Mouse (Mus musculus) liver, embryonic 15.5 days (tissue): ENCODE measurements around the gene Appl2. TPM values are rescaled to one million over a fixed set of nuclear protein-coding genes. Genes with fewer than 3 reads are reported as not detected.
"Not testable (repeated sequence)": the region's sequence is repeated elsewhere in the genome, so short reads cannot be mapped to it uniquely, and the experiment has no call there.

ENCODE experiments used
- ATAC-seq: fragments of 200-750 bp; cut with Nextera tagmentation; 2 replicates; pipeline ENCODE4 v1.8.0; 2017; ENCODE audit warnings: moderate number of reproducible peaks, mild to moderate bottlenecking, moderate library complexity; ENCODE audit not compliant: insufficient read depth
- H3K27ac ChIP-seq: fragments of 300-500 bp; sonication (generic); replicated peaks from 2 replicates; pipeline ENCODE4 v1.5.1; 2015; ENCODE audit warnings: mild to moderate bottlenecking, inconsistent platforms
- H3K27me3 ChIP-seq: fragments of 300-500 bp; sonication (generic); 2 replicates; pipeline ENCODE4 v1.6.1; 2015; ENCODE audit warnings: mild to moderate bottlenecking, inconsistent platforms
- H3K36me3 ChIP-seq: fragments of 300-500 bp; sonication (generic); replicated peaks from 2 replicates; pipeline ENCODE4 v1.6.1; 2015; ENCODE audit warnings: moderate library complexity, mild to moderate bottlenecking, inconsistent platforms
- H3K4me1 ChIP-seq: fragments of 300-500 bp; sonication (generic); replicated peaks from 2 replicates; pipeline ENCODE4 v1.6.1; 2015; ENCODE audit warnings: inconsistent platforms
- H3K4me2 ChIP-seq: fragments of 300-500 bp; sonication (generic); 2 replicates; pipeline ENCODE4 v1.6.1; 2015; ENCODE audit warnings: moderate library complexity, mild to moderate bottlenecking, inconsistent platforms
- H3K4me3 ChIP-seq: fragments of 300-500 bp; sonication (generic); replicated peaks from 2 replicates; pipeline ENCODE4 v1.5.1; 2015; ENCODE audit warnings: mild to moderate bottlenecking, inconsistent platforms
- H3K9ac ChIP-seq: fragments of 300-500 bp; sonication (generic); 2 replicates; pipeline ENCODE4 v1.6.1; 2015; ENCODE audit warnings: moderate library complexity, mild to moderate bottlenecking, inconsistent platforms
- H3K9me3 ChIP-seq: fragments of 300-500 bp; sonication (generic); replicated peaks from 2 replicates; pipeline ENCODE4 v1.6.1; 2016; ENCODE audit warnings: inconsistent platforms
- WGBS: fragments of 180-500 bp; shearing (Covaris S2); methylation state at CpG from one replicate; pipeline ENCODE4 v1.1.7; 2015; ENCODE audit warnings: mixed read lengths; ENCODE audit not compliant: insufficient replicate concordance; 5-methylcytosine and 5-hydroxymethylcytosine counted together
- polyA plus RNA-seq: library from polyadenylated mRNA; unstranded; fragments of >200 nt; fragmentation: Nextera tagmentation; extraction: Ambion mirVana; gene quantifications from 2 replicates; pipeline ENCODE4 v1.2.1, GENCODE M21; 2015

Appl2 gene
- 9.8 and 13.2 TPM in 2 replicates for polyA plus RNA-seq

DNA sequence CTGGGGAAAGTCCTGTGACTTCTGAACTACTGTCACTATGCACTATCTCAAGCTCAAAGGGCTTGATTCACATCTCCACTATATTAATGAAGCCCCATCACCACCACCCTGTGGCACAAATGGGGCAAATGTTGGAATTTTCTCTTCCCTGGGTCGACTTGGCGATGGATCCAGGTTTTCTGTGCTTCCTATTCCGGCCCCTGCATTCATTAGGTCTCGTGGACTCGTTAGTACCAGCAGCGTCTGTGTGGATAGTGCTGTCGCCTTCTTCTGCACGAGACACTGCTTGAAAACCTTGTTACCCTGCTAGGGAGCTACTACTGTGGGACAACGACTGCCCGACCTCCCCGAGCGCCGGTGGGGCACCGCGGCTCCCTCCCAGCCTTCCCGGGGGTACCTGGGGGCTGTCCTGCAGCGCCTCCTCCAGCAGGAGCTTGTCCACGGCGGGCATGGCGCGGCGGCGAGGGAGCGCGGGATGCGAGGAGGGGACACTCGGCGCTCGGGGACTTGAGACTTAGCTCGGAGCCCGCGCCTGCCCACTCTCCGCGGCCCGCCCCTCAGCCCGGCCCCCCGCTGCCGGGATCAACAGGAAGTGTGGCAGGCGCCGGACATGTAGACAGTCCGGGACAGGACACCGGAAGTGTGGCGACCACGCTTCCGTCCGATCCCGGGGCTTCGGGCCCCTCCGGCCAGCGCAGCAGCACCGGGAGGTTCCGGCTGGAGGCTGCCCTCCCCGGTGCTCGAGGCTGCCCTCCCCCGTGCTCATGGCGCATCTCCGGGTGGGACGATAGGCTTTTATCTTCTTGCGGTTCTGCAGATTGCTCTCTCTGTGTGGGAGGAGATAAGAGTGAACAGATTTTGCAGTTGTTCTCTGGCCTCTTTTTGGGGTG lies at the start of gene Appl2:
Gene Appl2, minus strand, starts transcription at position 608 of the 890 bp plus-strand sequence.
- H3K4me2 ChIP-seq = peak within 1 kb of the TSS; percentile 62
- peak within 1 kb of the TSS; percentile 62 for H3K4me3 ChIP-seq
- peak within 1 kb of the TSS; percentile 59; the same call in 1 of the 2 replicates for H3K27ac ChIP-seq
- H3K4me1 ChIP-seq = peaks cover 35% of the 10 kb centered on the region
- H3K36me3 ChIP-seq = no peaks in the 10 kb centered on the region
- peaks cover 52% of the 10 kb centered on the region for H3K27me3 ChIP-seq
- H3K9me3 ChIP-seq = no peaks in the 10 kb centered on the region
- peak within 1 kb of the TSS; percentile 49 for H3K9ac ChIP-seq
- WGBS = under 1% methylated on average over 59 of the region's 59 CpGs
- ATAC-seq = peak; percentile 74

DNA sequence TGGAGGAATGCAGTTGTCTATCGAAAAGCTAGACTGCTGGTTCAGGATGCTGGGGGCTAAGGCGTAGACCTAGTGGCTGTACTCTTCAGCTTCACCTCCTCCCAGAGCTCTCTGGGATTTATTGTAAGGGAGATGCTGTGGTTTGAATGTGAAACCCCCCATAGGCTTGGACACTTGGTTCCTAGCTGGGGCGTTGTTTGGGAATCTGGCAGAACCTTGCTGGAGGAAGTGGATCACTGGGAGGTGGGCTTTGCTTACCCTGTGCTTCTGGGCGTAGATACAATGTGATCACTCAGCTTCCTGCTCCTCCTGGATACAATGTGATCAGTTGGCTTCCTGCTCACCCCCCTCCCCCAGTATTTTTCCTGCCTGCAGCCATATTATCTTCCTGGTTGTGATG lies 47.7 kb upstream of the Appl2 start:
- Histone ChIP-seq H3K9me3 (no peaks in the 10 kb centered on the region), H3K4me1 (peaks cover 9% of the 10 kb centered on the region; the same call in 1 of the 2 replicates), H3K27ac (no peak overlapping the region), H3K4me3 (no peak overlapping the region), H3K9ac (no peak overlapping the region), H3K36me3 (no peaks in the 10 kb centered on the region), H3K27me3 (no peaks in the 10 kb centered on the region), H3K4me2 (no peak overlapping the region)
- 65% methylated on average over 4 of the region's 4 CpGs for WGBS
- no peak for ATAC-seq

DNA sequence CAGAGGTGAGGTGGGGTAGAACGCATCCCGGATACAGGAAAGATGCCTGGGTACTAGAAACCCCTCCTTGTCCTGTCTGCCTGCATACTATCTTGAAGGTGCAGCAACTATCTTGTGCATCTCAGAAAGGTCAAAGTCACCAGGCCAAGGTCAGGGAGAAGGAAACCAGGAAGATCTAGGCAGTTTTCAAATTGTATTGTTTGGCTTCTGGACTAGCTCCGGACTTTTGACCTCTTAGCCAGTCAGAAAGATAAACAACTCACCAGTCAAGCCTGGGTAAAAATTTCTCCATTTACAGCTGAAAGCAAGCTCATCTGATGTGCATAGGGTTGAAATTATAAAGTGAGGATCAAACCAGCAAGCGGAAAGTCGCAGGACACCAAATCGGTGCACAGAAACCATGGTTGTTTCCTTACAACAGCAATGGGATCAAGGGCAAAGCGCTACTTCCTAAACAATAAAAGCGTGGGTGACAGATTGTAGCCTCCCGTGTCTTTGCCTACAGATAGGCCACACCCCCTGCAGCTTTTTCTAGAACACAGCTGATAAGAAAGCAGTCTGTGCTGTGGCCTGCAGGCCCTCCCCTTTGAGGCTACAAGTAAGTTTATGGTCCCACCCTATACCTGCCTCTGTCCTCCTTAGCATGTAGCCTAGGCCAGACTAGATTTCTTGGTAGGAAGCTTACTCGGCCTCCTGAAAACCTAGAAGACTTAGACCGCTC lies 43.8 kb upstream of the Appl2 start:
- ATAC-seq = no peak
- Histone ChIP-seq H3K27me3 (no peaks in the 10 kb centered on the region), H3K9ac (no peak overlapping the region), H3K36me3 (no peaks in the 10 kb centered on the region), H3K27ac (no peak overlapping the region; the same call in 1 of the 2 replicates), H3K9me3 (no peaks in the 10 kb centered on the region), H3K4me1 (peaks cover 9% of the 10 kb centered on the region; the same call in 1 of the 2 replicates), H3K4me2 (no peak overlapping the region), H3K4me3 (no peak overlapping the region)
- WGBS = 56% methylated on average over 11 of the region's 11 CpGs

DNA sequence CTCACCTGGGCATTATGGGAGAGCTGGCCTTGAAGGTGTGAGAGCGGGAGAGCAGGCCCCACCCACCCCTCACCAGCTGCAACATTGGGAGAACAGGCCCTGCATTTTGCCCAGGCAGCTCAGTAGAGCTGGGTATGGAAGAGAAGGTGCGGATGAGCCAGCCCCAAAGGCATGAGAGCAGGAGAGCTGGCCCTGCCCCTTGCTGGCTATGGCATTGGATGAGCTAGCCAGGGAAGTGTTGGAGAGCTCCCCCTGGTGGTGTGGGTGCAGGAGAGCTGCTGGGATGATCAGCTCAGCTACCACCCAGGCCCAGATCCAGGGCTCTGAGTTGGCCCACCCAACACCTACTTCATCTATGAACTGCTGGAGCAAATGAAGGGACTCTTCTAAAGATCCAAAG lies 39.7 kb upstream of the Appl2 start:
- no peak for ATAC-seq
- H3K4me2 ChIP-seq = no peak overlapping the region
- 72% methylated on average over 2 of the region's 2 CpGs for WGBS
- H3K27ac ChIP-seq = no peak overlapping the region
- no peaks in the 10 kb centered on the region for H3K36me3 ChIP-seq
- peaks cover 9% of the 10 kb centered on the region; the same call in 1 of the 2 replicates for H3K4me1 ChIP-seq
- H3K9me3 ChIP-seq = no peaks in the 10 kb centered on the region
- H3K27me3 ChIP-seq = no peaks in the 10 kb centered on the region
- H3K9ac ChIP-seq = no peak overlapping the region
- H3K4me3 ChIP-seq = no peak overlapping the region

DNA sequence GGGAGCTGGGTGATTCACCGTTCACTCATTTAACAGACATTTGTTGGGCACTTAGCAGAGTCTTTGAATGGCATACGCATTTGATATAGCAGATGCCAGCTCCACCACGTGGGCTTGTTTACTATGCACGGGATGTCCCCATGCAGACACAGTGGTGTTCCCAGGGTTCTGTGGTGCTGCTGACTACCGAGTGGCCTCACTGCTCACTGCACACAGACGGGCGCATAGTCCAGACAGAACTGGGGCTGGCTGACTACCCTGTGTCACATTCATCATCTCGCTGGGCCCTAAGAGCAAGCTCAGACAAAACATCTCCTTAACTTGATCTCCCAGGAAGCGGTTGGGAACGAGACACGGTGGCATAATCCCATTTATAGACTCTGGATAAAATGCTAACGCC lies 32.8 kb upstream of the Appl2 start:
- no peak overlapping the region for H3K4me2 ChIP-seq
- no peak overlapping the region for H3K27ac ChIP-seq
- H3K9ac ChIP-seq = no peak overlapping the region
- H3K27me3 ChIP-seq = no peaks in the 10 kb centered on the region
- WGBS = 77% methylated on average over 12 of the region's 12 CpGs
- H3K36me3 ChIP-seq = no peaks in the 10 kb centered on the region
- H3K9me3 ChIP-seq = no peaks in the 10 kb centered on the region
- no peaks in the 10 kb centered on the region for H3K4me1 ChIP-seq
- ATAC-seq = no peak
- no peak overlapping the region for H3K4me3 ChIP-seq

DNA sequence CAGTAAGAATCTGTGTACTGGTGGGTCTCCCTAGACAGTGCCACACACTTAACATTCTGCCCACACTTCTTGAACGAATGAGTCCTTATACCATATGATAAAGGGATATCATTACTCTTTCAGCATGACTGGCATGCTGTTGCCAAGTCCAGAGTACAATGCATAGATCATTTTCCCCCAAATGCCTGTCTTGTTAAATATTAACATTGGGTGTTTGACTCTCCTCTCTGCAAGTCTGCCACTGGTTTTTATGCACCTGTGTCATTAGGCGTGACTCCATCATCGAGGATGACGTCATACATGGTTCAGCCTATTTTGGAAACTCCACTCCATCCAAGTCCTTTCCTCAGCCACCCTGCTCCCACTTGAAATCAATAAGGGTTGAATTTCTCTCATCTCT lies 18.0 kb upstream of the Appl2 start:
- Histone ChIP-seq H3K4me3 (no peak overlapping the region), H3K4me2 (no peak overlapping the region), H3K9ac (no peak overlapping the region), H3K36me3 (no peaks in the 10 kb centered on the region), H3K9me3 (no peaks in the 10 kb centered on the region), H3K4me1 (no peaks in the 10 kb centered on the region), H3K27ac (no peak overlapping the region), H3K27me3 (no peaks in the 10 kb centered on the region)
- WGBS = 61% methylated on average over 4 of the region's 4 CpGs
- ATAC-seq = no peak

DNA sequence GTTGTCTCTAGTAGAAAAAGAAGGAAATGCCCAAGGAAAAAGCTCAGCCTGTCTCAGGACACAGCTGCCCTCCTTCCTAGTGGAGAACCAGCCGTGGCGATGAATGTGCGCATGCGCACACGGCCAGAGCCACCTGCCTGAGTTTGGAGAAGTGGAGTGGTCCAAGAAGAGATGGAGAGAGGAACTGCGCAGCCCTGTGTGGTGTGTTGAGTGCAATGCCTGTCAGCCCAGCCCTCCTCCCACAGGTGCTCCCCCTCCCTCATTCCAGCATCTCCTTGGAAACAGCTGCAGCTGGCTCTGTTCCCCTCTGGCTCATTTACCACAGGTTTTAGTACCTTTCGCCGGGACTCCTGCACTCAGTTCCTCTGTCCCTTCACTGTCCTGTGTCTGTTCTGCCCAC lies 13.4 kb upstream of the Appl2 start:
- no peak for ATAC-seq
- 71% methylated on average over 8 of the region's 8 CpGs for WGBS
- Histone ChIP-seq H3K36me3 (no peaks in the 10 kb centered on the region), H3K4me3 (no peak overlapping the region), H3K4me1 (no peaks in the 10 kb centered on the region), H3K9ac (no peak overlapping the region), H3K4me2 (no peak overlapping the region), H3K9me3 (no peaks in the 10 kb centered on the region), H3K27ac (no peak overlapping the region), H3K27me3 (no peaks in the 10 kb centered on the region; the same call in 1 of the 2 replicates)

DNA sequence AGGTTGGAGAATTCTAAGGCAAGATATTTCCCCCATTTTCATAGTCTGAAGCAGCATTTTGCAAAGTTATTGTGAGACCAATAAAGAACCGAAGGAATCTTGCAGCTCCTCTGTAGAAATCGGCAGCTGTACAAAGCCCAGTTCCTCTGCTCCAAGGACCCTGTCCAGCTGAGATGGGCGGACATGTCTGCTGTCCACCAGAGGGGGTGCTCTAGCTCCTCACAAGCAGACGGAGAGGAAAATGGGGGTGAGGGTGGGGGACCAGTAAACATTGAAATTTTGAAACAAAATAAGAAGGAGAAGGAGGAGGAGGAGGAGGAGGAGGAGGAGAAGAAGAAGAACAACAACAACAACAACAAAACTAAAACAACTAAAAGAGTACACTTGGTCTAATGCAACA lies 12.1 kb upstream of the Appl2 start:
- WGBS = 38% methylated on average over 4 of the region's 4 CpGs
- Histone ChIP-seq H3K27ac (no peak overlapping the region), H3K4me2 (no peak overlapping the region), H3K9ac (no peak overlapping the region), H3K4me1 (no peaks in the 10 kb centered on the region), H3K9me3 (no peaks in the 10 kb centered on the region), H3K27me3 (no peaks in the 10 kb centered on the region; the same call in 1 of the 2 replicates), H3K36me3 (no peaks in the 10 kb centered on the region), H3K4me3 (no peak overlapping the region)
- ATAC-seq = no peak

DNA sequence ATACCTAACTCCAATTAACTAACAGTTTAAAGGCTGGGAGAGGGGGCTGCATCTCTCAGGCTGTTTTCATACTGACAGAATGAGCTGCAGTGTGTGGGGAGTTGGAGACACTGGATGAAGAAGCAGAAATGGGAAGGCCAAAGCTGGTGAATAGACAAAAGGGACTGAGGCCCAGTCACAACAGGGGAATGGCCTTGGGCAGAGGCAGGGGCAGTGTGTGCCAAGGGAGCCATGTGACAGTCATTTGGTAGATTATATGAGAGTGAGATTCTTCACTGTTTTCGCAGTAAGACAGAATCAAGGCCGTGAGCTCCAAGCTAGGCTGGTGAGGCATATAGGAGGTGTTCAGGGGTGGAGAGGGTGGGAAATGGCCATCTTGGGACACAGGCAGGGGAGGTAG lies 6.1 kb upstream of the Appl2 start:
- 75% methylated on average over 2 of the region's 2 CpGs for WGBS
- Histone ChIP-seq H3K9ac (no peak overlapping the region), H3K36me3 (no peaks in the 10 kb centered on the region), H3K4me3 (no peak overlapping the region), H3K27ac (no peak overlapping the region), H3K4me2 (no peak overlapping the region), H3K4me1 (no peaks in the 10 kb centered on the region), H3K27me3 (peaks cover 17% of the 10 kb centered on the region), H3K9me3 (no peaks in the 10 kb centered on the region)
- no peak for ATAC-seq

DNA sequence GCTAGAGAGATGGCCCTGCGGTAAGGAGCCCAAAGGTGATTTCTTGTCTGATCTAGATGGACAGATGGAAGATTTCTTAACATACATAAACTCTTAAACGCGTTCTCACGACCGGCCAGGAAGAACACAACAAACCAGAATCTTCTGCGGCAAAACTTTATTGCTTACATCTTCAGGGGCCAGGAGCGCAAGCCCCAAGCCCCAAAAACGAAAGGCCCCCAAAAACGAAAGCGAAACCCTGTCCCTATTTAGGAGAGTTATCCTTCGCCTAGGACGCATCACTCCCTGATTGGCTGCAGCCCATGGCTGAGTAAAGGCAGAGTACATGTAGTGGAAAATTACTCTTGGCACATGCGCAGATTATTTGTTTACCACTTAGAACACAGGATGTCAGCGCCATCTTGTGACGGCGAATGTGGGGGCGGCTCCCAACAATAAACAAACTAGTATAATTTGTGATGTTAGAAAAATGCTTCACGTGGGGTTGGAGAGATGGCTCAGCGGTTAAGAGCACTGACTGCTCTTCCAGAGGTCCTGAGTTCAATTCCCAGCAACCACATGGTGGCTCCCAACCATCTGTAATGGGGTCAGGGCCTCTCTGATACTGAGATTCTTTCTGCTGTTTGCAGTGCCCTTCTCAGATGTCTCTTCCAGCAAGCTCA lies 3.8 kb upstream of the Appl2 start:
- WGBS = 81% methylated on average over 19 of the region's 19 CpGs

DNA sequence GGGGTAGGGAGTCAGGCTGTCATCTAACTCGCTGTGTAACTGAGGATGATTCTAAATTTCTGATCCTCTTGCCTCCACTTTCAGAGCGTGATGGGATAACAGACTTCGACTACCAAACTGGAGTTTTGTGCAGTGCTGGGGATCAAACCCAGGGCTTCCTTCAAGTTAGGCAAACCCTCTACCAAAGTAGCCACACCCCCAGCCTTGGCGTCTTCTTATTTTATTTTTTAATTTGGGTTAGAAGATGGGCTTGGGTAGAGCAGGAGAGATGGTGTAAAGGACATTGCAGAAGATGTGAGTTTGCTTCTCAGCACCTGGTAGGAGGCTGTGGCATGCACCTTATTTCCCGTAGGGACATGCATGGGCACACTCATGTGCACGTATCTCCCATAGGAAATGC lies 499 bp upstream of the Appl2 start:
- Histone ChIP-seq H3K4me3 (peak overlapping the region; percentile 62), H3K36me3 (no peaks in the 10 kb centered on the region), H3K27me3 (peaks cover 52% of the 10 kb centered on the region), H3K4me1 (peaks cover 29% of the 10 kb centered on the region), H3K27ac (no peak overlapping the region), H3K9ac (0 out of 2 replicates have a peak overlapping the region, but pooled peaks have one; percentile 37), H3K4me2 (peak overlapping the region; percentile 62), H3K9me3 (no peaks in the 10 kb centered on the region)
- WGBS = 29% methylated on average over 6 of the region's 6 CpGs
- ATAC-seq = no peak

More for the DNA sequence above, 3.8 kb upstream of the Appl2 start:
- not testable (repeated sequence) for H3K9me3 ChIP-seq, H3K36me3 ChIP-seq, ATAC-seq, H3K9ac ChIP-seq, H3K27ac ChIP-seq, H3K4me3 ChIP-seq, H3K4me2 ChIP-seq, H3K4me1 ChIP-seq
- H3K27me3 ChIP-seq = peaks cover 38% of the 10 kb centered on the region
